Mouse (Mus musculus): ENCODE data around the gene Ndnf. TPM values are rescaled to one million over a fixed set of nuclear protein-coding genes. Genes with fewer than 3 reads are reported as not detected.
A peak's percentile ranks its signal among the peaks of the same experiment; 100 is the strongest.

Gene Ndnf
- polyA plus RNA-seq, 1 experiment = under 0.01 TPM

DNA sequence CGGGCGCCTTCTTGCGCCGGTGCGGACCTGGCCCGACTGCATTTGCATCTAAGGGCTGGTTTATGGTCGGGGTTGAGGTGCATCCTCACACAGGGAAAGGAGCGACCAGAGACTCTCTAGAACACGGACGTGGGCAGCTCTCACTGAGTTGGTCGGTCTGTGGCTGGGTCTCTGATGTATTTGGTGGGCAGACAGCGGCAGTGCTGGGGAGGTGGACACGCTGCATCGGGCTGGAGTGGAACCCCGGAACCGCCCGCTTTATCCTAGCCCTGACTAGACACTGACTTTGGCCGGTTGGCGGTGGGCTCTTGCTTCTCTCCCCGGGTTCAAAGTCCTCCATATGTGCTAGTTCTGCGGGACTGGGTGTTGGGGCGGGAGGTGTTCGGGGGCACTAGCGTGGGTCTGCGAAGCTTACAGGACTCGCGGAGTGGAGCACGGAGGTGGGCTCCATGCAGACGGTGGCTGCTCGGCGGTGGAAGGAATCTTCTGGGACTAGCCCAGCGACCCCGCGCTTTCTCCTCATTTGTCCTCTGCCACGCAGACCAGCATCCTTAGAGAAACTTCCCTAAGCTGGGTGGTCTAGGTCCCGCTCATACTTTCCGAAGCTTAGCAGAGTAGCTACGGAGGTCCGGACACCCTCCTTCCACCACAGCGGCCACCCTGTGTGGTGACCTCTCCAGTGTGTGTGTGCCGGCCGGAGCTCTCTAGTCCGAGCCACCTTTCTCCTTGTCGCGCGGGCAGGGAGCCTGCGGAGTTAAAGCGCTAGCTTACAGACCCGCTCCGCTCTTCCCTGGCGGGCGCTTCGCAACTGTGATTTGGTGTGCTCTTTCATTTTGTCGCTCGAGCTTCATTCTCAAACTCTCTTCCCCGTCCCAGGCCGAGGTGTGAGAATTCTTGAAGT is 991 bp downstream of the Ndnf start:
- peaks cover 22% of the 10 kb centered on the region for H3K27me3 ChIP-seq (ENCODE audit: control insufficient read depth, insufficient read depth, insufficient read length)
- no peak overlapping the region for H3ac ChIP-seq (ENCODE audit: control insufficient read depth, insufficient read length)
- no peak overlapping the region for H3K4me3 ChIP-seq
- H3K4me2 ChIP-seq (ENCODE audit: low read depth) = peak overlapping the region; percentile 62
- TF ChIP-seq E2F4 (IDR thresholded peaks at IDR 0.05; ENCODE audit: insufficient read depth) (no peak), CEBPB (IDR thresholded peaks at IDR 0.05; ENCODE audit: insufficient read depth, poor library complexity, severe bottlenecking) (no peak), POLR2A (IDR thresholded peaks at IDR 0.05; ENCODE audit: insufficient read length, low read depth) (no peak), MAX (IDR thresholded peaks at IDR 0.05; ENCODE audit: low read depth) (no peak), SRF (IDR thresholded peaks at IDR 0.05; ENCODE audit: control insufficient read depth, insufficient read length, low read depth) (no peak), TCF12 (IDR thresholded peaks at IDR 0.05; ENCODE audit: insufficient read depth, poor library complexity, severe bottlenecking) (no peak), MYOD1 (IDR thresholded peaks at IDR 0.05; ENCODE audit: control insufficient read depth in 1 of 3, insufficient read length in 2 of 3, low read depth in 2 of 3) (no peak), TCF3 (IDR thresholded peaks at IDR 0.05; ENCODE audit: insufficient read length, low read depth) (no peak), POLR2AphosphoS2 (IDR thresholded peaks at IDR 0.05; ENCODE audit: insufficient read length, low read depth) (no peak), MYOG (IDR thresholded peaks at IDR 0.05; ENCODE audit: control insufficient read depth in 1 of 3, insufficient read depth in 1 of 3, insufficient read length in 2 of 3, low read depth in 2 of 3) (no peak), REST (IDR thresholded peaks at IDR 0.05; ENCODE audit: insufficient read depth, insufficient read length) (no peak), USF1 (IDR thresholded peaks at IDR 0.05; ENCODE audit: low read depth) (no peak)
- H3K79me2 ChIP-seq (ENCODE audit: control insufficient read depth, insufficient read depth) = no peaks in the 10 kb centered on the region
- no peaks in the 10 kb centered on the region for H3K36me3 ChIP-seq (ENCODE audit: control insufficient read depth, insufficient read depth)

DNA sequence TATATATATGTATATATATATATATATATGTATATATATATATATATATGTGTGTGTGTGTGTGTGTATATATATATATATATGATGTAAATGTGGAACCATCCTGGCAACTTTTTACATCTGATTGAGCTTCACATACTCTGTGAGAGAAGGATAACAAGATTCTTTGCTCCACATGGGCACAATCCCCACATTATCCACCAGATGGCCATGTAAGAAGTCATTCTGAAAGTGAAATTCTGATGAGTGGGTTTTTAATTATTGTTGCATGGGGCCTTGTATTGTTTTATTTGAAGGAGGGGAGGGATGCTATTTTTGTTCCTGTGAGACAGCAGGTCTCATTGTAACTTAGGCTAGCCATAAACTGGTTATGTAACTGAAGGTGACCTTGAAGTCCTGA is 22.5 kb downstream of the Ndnf start:
- TF ChIP-seq POLR2A (IDR thresholded peaks at IDR 0.05; ENCODE audit: insufficient read length, low read depth) = no peak
- no peak for TF ChIP-seq TCF3 (IDR thresholded peaks at IDR 0.05; ENCODE audit: insufficient read length, low read depth)
- TF ChIP-seq CEBPB (IDR thresholded peaks at IDR 0.05; ENCODE audit: insufficient read depth, poor library complexity, severe bottlenecking) = no peak
- TF ChIP-seq MAX (IDR thresholded peaks at IDR 0.05; ENCODE audit: low read depth) = no peak
- TF ChIP-seq MYOG (IDR thresholded peaks at IDR 0.05; ENCODE audit: control insufficient read depth in 1 of 3, insufficient read depth in 1 of 3, insufficient read length in 2 of 3, low read depth in 2 of 3) = no peak
- Histone ChIP-seq H3K79me2 (ENCODE audit: control insufficient read depth, insufficient read depth) (no peaks in the 10 kb centered on the region), H3K36me3 (ENCODE audit: control insufficient read depth, insufficient read depth) (no peaks in the 10 kb centered on the region), H3K4me3 (no peak overlapping the region), H3K27me3 (ENCODE audit: control insufficient read depth, insufficient read depth, insufficient read length) (no peaks in the 10 kb centered on the region), H3ac (ENCODE audit: control insufficient read depth, insufficient read length) (no peak overlapping the region), H3K4me2 (ENCODE audit: low read depth) (no peak overlapping the region)

- no peak overlapping the region for H3K4me2 ChIP-seq (ENCODE audit: low read depth)
- TF ChIP-seq TCF3 (IDR thresholded peaks at IDR 0.05; ENCODE audit: insufficient read length, low read depth) (no peak), E2F4 (IDR thresholded peaks at IDR 0.05; ENCODE audit: insufficient read depth) (no peak), REST (IDR thresholded peaks at IDR 0.05; ENCODE audit: insufficient read depth, insufficient read length) (no peak), POLR2AphosphoS2 (IDR thresholded peaks at IDR 0.05; ENCODE audit: insufficient read length, low read depth) (no peak), USF1 (IDR thresholded peaks at IDR 0.05; ENCODE audit: low read depth) (no peak), MYOG (IDR thresholded peaks at IDR 0.05; ENCODE audit: control insufficient read depth in 1 of 3, insufficient read depth in 1 of 3, insufficient read length in 2 of 3, low read depth in 2 of 3) (no peak), POLR2A (IDR thresholded peaks at IDR 0.05; ENCODE audit: insufficient read length, low read depth) (no peak), SRF (IDR thresholded peaks at IDR 0.05; ENCODE audit: control insufficient read depth, insufficient read length, low read depth) (no peak), TCF12 (IDR thresholded peaks at IDR 0.05; ENCODE audit: insufficient read depth, poor library complexity, severe bottlenecking) (no peak), MAX (IDR thresholded peaks at IDR 0.05; ENCODE audit: low read depth) (no peak), CEBPB (IDR thresholded peaks at IDR 0.05; ENCODE audit: insufficient read depth, poor library complexity, severe bottlenecking) (no peak), MYOD1 (IDR thresholded peaks at IDR 0.05; ENCODE audit: control insufficient read depth in 1 of 3, insufficient read length in 2 of 3, low read depth in 2 of 3) (no peak)
- H3K79me2 ChIP-seq (ENCODE audit: control insufficient read depth, insufficient read depth) = no peaks in the 10 kb centered on the region
- no peak overlapping the region for H3ac ChIP-seq (ENCODE audit: control insufficient read depth, insufficient read length)
- no peaks in the 10 kb centered on the region for H3K36me3 ChIP-seq (ENCODE audit: control insufficient read depth, insufficient read depth)
- no peak overlapping the region for H3K4me3 ChIP-seq
- H3K27me3 ChIP-seq (ENCODE audit: control insufficient read depth, insufficient read depth, insufficient read length) = no peaks in the 10 kb centered on the region
These were observed 49.3 kb downstream of the Ndnf start for GRCm38 (mm10) chr6:65720676-65721075.

DNA sequence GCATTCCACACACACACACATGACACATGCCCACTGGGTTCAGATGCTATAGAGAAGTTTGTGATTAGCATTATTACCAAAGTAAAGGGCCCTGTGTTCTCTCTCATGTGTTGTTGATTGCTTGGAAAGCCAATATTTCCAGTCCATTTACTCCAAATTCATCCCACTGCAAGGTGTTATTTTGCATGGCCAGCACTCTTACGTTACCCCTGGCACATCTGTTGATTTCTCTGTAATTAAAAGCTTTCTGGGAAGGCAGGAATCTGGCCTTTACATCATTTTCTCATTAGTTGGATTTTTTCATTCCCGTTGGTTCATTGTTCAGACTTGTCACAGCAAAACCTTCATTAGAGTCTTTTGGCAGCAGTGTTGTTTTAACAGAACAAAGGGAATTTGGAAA is 54.3 kb downstream of the Ndnf start:
- H3K79me2 ChIP-seq (ENCODE audit: control insufficient read depth, insufficient read depth) = no peaks in the 10 kb centered on the region
- no peak overlapping the region for H3ac ChIP-seq (ENCODE audit: control insufficient read depth, insufficient read length)
- no peaks in the 10 kb centered on the region for H3K27me3 ChIP-seq (ENCODE audit: control insufficient read depth, insufficient read depth, insufficient read length)
- no peaks in the 10 kb centered on the region for H3K36me3 ChIP-seq (ENCODE audit: control insufficient read depth, insufficient read depth)
- TF ChIP-seq MYOD1 (IDR thresholded peaks at IDR 0.05; ENCODE audit: control insufficient read depth in 1 of 3, insufficient read length in 2 of 3, low read depth in 2 of 3) = no peak
- TF ChIP-seq TCF12 (IDR thresholded peaks at IDR 0.05; ENCODE audit: insufficient read depth, poor library complexity, severe bottlenecking) = no peak
- TF ChIP-seq POLR2A (IDR thresholded peaks at IDR 0.05; ENCODE audit: insufficient read length, low read depth) = no peak
- TF ChIP-seq MAX (IDR thresholded peaks at IDR 0.05; ENCODE audit: low read depth) = no peak
- no peak for TF ChIP-seq SRF (IDR thresholded peaks at IDR 0.05; ENCODE audit: control insufficient read depth, insufficient read length, low read depth)
- TF ChIP-seq MYOG (IDR thresholded peaks at IDR 0.05; ENCODE audit: control insufficient read depth in 1 of 3, insufficient read depth in 1 of 3, insufficient read length in 2 of 3, low read depth in 2 of 3) = no peak
- TF ChIP-seq REST (IDR thresholded peaks at IDR 0.05; ENCODE audit: insufficient read depth, insufficient read length) = no peak
- TF ChIP-seq TCF3 (IDR thresholded peaks at IDR 0.05; ENCODE audit: insufficient read length, low read depth) = no peak
- no peak overlapping the region for H3K4me3 ChIP-seq
- H3K4me2 ChIP-seq (ENCODE audit: low read depth) = no peak overlapping the region

Data from myocyte (in vitro differentiated cells).